Mouse (Mus musculus) testis, adult 2 months (tissue): ENCODE measurements at regions not wholly inside any gene's neighbourhood (a gene's known extent, or its start where the extent isn't known, plus 50 kb on each side); places are given as distances from the start of the nearest gene placed in this dataset.

Source experiments
- CTCF ChIP-seq: fragments of 200-500 bp; IDR thresholded peaks from 2 replicates; pipeline ENCODE4 v1.5.1; 2012; ENCODE audit warnings: low read depth, mild to moderate bottlenecking, inconsistent platforms, low read length, moderate library complexity; ENCODE audit not compliant: control insufficient read depth, insufficient read depth, insufficient replicate concordance
- POLR2A ChIP-seq: fragments of 200-500 bp; IDR thresholded peaks from 2 replicates; pipeline ENCODE4 v1.6.1; 2012; ENCODE audit warnings: low read depth, mild to moderate bottlenecking, inconsistent platforms, low read length, moderate library complexity; ENCODE audit not compliant: control insufficient read depth

DNA sequence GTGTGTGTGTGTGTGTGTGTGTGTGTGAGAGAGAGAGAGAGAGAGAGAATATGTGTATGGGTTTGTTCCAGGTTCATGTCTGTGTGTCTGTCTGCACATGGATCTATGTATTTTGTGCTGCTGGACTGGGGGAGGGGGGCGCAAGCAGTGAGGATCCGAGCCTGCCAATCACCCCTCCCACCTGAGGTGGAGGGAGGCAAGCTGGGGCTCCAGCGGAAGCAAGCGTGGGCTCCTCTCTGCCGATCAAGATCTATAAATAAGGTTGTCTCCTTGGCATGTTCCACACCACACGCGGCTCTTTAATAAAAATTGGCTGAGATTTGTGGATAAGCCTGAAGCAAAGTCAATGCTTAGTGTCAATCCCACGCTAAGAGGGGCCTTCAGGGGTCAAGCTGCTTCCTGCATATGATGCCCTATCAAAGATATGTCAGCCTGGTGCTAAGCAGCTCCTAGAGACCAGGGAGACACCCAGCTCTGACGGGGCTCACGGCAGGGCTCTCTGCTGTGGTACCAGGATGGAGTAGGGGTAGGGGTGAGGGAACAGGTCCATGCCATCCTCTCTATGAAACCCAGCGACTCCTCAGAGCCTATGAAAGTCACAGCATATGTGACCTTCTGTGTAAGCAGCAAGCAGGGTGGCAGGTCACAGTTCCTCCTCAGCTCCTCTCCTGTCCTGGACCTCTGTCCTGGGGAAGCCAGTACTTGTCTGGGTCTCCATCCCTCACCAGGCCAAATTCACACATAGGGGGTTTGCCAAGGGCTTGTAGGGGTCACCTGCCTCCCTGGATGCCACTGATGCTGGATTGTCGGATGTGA, 102.0 kb upstream of the Mvb12b start:
- TF ChIP-seq POLR2A (no peak), CTCF (no peak)
